Mouse (Mus musculus): ENCODE measurements around the gene Rexo2.
"Not testable (repeated sequence)": the region's sequence is repeated elsewhere in the genome, so short reads cannot be mapped to it uniquely, and the experiment has no call there.

Rexo2 gene

DNA sequence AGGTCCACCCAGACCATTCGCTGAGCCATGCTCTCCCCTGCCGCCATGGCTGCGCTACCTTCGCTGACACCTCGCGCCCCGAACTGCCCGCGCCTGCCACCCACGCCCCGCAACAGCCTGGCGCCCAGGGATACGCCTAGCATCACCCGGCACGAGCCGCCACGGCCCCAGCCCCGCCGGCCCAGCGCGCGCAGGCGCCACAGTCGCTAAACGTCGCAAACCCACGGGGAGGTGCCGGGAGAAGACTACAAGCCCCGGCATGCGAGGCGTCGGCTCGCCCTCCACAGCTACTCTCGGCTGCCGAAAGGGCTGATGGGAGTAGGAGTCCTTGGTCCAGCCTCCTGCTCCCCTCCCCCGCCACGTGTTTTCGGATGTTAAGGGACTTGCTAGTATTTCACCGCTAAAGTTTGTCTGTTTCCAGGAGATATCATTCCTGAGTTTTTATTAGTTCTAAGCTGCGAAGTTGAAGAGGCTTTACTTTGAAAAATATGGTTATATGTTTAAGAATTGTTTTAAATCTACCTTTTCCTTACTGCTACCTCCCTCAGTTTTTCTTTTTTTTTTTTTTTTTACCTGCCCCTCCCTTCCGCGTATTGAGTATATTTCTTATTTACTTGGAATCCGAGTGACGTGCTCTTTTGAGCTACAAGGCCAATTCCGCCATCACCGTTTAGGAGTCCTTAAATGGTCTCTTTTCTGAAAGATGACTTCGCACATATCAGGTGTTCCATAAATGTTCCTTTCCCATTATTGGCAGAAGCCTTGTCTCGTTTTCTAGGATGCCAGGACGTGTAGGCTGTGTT is at the start of gene Rexo2:
Gene Rexo2, minus strand, starts transcription at position 213 of the 803 bp plus-strand sequence.
- peak; percentile 95 for DNase-seq

DNA sequence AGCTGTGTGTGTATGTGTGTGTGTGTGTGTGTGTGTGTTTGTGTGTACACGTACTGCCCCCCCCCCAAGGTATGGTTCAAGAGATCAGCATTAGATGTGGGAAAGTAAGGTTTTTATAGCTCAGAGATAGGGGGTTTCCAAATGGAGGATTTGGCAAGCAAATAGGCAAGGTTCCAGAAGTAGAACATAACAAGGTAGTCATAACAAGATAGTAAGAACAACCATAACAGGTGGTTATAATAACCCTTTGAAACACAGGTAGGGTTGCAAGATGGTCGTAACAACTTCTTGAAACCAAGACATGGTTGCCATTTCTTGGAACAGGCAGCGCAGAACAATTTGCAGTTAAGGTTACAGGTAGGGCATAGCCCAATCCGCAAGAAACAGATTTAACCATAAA is 46.1 kb upstream of the Rexo2 start:
- DNase-seq, result no peak

GRCm38 (mm10) chr9:48525566-48525965 is 45.1 kb upstream of the Rexo2 start:
- DNase-seq, result no peak

GRCm38 (mm10) chr9:48520405-48520804 is 40.0 kb upstream of the Rexo2 start:
- not testable (repeated sequence) for DNase-seq

- peak; percentile 43 for DNase-seq
Measured at GRCm38 (mm10) chr9:48517372-48518130, 37.1 kb upstream of the Rexo2 start.

GRCm38 (mm10) chr9:48516615-48517371 is 36.4 kb upstream of the Rexo2 start:
- DNase-seq, result peak; percentile 37

GRCm38 (mm10) chr9:48515332-48515731 is 34.9 kb upstream of the Rexo2 start:
- peak; percentile 65 for DNase-seq

DNA sequence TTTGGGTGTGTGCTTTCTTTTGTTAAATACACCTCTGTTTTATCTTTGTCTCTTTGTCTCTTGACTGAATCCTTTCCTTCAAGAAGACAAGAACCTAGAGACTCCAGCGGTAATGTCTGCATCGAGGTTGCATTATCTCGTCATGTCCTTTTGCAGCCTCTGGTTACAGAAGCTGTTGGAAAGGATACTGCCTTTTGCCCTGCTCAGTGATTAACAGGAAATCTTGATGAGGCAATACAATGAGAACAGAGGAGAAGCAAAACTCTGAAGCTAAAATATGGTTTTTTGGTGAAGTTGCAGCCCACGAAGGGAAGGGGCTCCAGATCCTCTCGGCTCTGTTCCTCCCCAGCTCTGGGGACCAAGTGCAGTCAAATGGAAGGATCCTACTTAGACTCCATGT is 29.7 kb upstream of the Rexo2 start:
- DNase-seq, result no peak

DNA sequence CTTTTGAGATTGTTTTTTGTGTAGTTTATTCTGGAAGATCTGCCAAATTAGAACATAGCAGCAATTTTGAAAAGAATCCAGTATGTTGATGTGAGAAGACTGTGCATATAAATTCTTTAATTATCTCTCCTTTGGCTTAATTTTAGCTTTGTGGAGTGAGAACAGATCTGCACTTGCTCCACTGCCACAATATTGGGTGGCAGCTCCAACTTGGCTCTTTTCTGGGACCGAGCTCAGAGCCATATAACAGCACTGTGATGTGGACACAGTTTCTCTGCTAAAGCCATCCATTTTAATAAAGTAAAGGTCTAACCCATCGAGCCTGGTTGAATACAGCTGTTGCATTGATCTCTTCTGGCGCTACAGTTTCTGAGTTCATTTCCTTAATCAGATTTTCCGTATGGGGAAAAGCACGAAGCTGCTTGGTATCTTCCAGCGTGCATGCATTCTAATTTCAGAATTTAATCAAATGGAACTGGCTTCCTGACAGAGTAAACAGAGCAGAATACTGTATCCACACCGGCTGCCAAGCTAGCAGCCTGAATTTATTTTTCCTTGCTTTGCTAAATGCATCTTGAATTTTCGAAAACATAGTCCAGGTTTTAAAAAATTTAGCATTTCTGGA is 24.4 kb upstream of the Rexo2 start:
- no peak for DNase-seq

DNA sequence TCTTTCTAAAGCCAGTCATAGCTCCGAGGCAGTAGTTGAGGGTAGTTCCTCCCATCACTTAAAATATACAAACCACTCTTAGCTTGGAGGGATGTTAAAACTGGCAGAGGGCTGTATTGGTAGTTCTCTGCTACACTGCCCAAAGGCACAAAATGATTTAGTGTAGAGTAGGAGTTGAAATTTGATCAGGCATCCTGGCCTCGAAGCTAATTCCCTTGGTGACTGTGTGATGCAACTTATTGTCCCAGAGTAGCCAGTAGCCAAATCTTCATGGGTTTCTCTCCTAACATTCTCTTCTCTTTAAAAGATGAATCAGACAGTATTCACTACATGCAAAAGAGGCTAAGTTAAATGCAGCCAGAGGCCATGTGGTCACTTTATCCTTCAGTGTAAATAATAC is 22.6 kb upstream of the Rexo2 start:
- DNase-seq, result no peak

GRCm38 (mm10) chr9:48501192-48501591 is 20.8 kb upstream of the Rexo2 start:
- no peak for DNase-seq

- no peak for DNase-seq
Measured at GRCm38 (mm10) chr9:48495548-48495932, 15.1 kb upstream of the Rexo2 start.

DNA sequence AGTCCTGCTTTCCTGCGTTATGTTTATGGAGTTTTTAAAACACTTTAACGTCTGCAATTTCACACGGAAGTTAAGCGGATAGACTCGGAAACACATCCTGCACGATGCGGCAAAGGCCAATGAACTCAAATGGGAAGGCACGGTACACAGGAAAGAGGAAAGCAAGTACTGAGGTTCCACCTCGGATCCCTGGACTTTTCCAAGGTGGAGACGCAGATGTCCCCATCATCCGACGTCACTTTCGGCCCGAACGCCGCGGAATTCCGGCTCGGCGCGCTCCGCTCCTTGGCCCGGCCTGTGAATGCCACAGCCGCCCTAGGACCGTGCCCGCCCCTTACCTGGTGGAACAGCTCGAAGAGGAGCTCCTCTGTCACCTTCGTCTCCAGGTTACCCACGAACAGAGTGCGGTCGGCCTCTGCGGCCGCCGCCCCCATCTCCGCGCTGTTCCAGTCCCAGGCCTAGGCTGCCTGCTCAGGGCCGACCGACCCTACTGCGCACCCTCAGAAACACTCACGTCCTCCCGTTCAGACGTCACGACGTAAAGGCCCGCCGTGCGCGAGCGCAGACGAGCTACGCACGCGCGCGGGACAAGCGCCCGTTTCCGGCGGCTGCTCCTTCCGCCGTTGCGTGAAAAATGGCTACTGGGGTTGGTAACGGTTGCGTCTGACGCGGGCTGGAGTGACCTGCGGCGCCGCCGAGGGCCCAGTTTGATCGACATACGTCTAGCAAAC is 14.6 kb upstream of the Rexo2 start, which contains the start of the genes Rbm7 and Gm5617:
Gene Rbm7, minus strand, starts transcription at position 483 of the 731 bp plus-strand sequence.
Gene Gm5617, plus strand, starts transcription at position 626 of the 731 bp plus-strand sequence.
- peak; percentile 98 for DNase-seq

- DNase-seq, result peak; percentile 5
Measured at GRCm38 (mm10) chr9:48481214-48482134, 1.1 kb upstream of the Rexo2 start.

- no peak for DNase-seq
Measured at GRCm38 (mm10) chr9:48479838-48480410, 499 bp downstream of the Rexo2 start.

GRCm38 (mm10) chr9:48478808-48479207 is 1.6 kb downstream of the Rexo2 start:
- no peak for DNase-seq

DNA sequence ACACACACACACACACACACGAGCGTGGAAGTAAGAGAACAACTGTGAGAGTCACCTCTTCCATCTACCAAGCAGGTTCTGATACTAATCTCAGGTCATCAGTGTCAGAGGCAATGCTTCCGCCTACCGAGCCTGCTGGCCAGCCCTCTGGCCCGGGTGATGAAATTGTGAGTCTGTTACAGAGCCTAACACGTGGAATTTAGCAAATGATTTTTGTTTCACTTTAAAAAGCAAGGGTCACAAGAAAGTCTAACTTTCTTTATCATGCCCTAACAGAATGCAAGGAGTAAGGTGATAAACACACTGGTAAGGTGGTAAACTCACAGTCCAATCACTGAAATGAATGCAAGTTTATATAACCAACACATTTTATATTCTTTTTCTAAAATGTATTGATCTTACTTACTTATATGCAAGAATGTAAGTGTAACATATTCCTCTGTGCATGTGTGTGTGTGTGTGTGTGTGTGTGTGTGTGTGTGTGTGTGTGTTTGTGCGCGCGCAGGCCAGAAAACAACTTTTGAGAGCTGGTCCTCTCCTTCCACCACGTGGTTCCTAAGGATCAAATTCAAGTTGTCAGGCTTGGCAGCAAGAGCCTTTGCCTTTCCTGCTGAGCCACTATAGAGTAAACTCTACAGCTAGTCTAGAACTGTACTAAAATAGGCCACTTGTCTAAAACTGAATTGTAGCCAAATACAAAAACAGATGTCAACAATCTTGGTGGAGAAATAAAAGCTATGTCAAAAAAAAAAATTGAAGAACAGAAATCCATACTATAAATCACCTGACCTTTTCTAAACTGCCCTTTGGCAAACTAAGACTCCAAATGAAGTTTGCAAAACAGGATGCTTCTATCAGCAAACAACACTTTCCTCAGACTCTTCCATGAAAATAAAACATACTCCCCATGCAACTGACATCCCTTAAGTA is 3.9 kb downstream of the Rexo2 start:
- DNase-seq, result no peak

GRCm38 (mm10) chr9:48474367-48474766 is 6.1 kb downstream of the Rexo2 start:
- no peak for DNase-seq

- DNase-seq, result no peak
Measured at GRCm38 (mm10) chr9:48473131-48473530, 7.3 kb downstream of the Rexo2 start.

All from retina, postnatal 1 day (tissue).